In the genomic region with DNA sequence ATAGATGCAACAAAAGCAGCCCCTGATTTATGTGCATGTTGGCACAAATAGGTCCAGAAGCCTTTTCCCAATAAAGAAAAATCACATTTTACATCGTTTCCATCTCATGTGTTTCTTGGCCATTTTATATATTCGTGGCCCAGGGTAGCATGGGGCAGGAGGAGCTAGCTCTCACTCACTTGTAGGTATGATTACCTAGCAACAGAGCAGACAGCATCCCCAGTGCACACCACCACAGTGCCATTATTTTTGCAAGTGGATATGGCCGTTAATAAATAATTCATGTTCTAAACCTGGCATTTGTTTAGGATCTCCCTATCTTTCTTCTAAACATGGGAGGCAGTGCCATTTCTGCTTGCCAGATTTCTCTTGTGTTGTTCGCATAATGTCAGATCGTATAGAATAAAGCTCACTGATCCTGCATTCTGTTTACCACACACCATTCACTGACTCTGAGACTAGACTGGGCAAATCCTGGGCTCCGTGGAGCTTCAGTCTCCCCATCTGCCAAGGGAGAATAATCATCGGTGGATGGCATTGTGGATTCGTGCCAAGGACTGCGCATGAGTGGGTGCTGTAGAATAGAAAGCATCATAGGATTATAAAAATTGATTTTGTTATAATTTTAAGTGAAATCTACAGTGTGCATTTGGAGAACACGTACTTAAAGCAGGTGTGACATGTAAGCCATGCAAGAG, we compare ENCODE assay signal across 10 mouse cellular contexts.
DNase-seq lines count a peak whose midpoint lies in the region; ATAC-seq and TF ChIP-seq lines count a peak whose summit lies in the region.
"Had no signal": no experiment of that assay in that cellular context is flagged by ENCODE, and none has a peak within 500 bp of the region (broad histone marks: within the 10 kb centered on the region; RNA-seq: fewer than 3 reads in every experiment).

No protein-coding gene starts in this region.

- no peaks in the 10 kb centered on the region for H3K27me3 ChIP-seq in hindbrain, embryonic 15.5 days
- no peaks in the 10 kb centered on the region for H3K27me3 ChIP-seq in stomach, postnatal 0 days (ENCODE audit: control insufficient read depth, insufficient read depth, low read length)
- H3K27me3 ChIP-seq in heart, embryonic 10.5 days (ENCODE audit: insufficient read depth, poor library complexity, severe bottlenecking) = no peaks in the 10 kb centered on the region
- H3K27me3 ChIP-seq: limb, embryonic 12.5 days had no signal

- TF ChIP-seq EP300 in stomach, postnatal 0 days (optimal IDR thresholded peaks at IDR 0.05) = no peak

- H3K4me2 ChIP-seq in hindbrain, embryonic 15.5 days = no peak overlapping the region
- no peak overlapping the region for H3K4me2 ChIP-seq in stomach, postnatal 0 days (replicated peaks; ENCODE audit: low read depth)
- H3K4me2 ChIP-seq: limb, embryonic 12.5 days had no signal

- H3K27ac ChIP-seq in hindbrain, embryonic 15.5 days (replicated peaks) = peak overlapping the region; percentile 21; the same call in 1 of the 2 replicates
- no peak overlapping the region for H3K27ac ChIP-seq in stomach, postnatal 0 days (replicated peaks)
- no peak overlapping the region for H3K27ac ChIP-seq in heart, embryonic 10.5 days
- H3K27ac ChIP-seq: limb, embryonic 12.5 days had no signal

- peaks cover 37% of the 10 kb centered on the region for H3K4me1 ChIP-seq in hindbrain, embryonic 15.5 days (replicated peaks)
- H3K4me1 ChIP-seq in stomach, postnatal 0 days (replicated peaks; ENCODE audit: control insufficient read depth, insufficient read depth) = no peaks in the 10 kb centered on the region
- 0 out of 2 replicates have a peak, but pooled peaks cover 4% of the 10 kb centered on the region for H3K4me1 ChIP-seq in heart, embryonic 10.5 days

- peak; percentile 30 to 72 for DNase-seq in frontal cortex, adult 2 months (ENCODE audit: extremely low spot score in 1 of 2, low spot score in 1 of 2)
- DNase-seq in frontal cortex, postnatal 10 days (ENCODE audit: low spot score in 2 of 2) = no peak
- peak; percentile 48 to 54 for DNase-seq in layer of hippocampus, postnatal 36 days
- peak; percentile 52 for DNase-seq in right cerebral cortex, adult 18-20 months
- DNase-seq in stomach, postnatal 0 days (ENCODE audit: low spot score) = no peak
- no peak for DNase-seq in heart, embryonic 10.5 days (ENCODE audit: low spot score)
- no peak for DNase-seq in ovary, postnatal 36 days (ENCODE audit: low spot score)

- H3K9me3 ChIP-seq in hindbrain, embryonic 15.5 days = no peaks in the 10 kb centered on the region
- no peaks in the 10 kb centered on the region for H3K9me3 ChIP-seq in stomach, postnatal 0 days (ENCODE audit: control insufficient read depth, low read length)
- no peaks in the 10 kb centered on the region for H3K9me3 ChIP-seq in heart, embryonic 10.5 days
- H3K9me3 ChIP-seq: limb, embryonic 12.5 days had no signal

- WGBS in hindbrain, embryonic 15.5 days = 46% methylated on average over 10 of the region's 10 CpGs
- WGBS in stomach, postnatal 0 days = 80% methylated on average over 10 of the region's 10 CpGs
- WGBS in heart, embryonic 10.5 days = 92% methylated on average over 10 of the region's 10 CpGs

- H3K36me3 ChIP-seq in hindbrain, embryonic 15.5 days = no peaks in the 10 kb centered on the region
- H3K36me3 ChIP-seq in stomach, postnatal 0 days (ENCODE audit: control insufficient read depth, insufficient read depth, low read length) = no peaks in the 10 kb centered on the region
- H3K36me3 ChIP-seq in heart, embryonic 10.5 days = peaks cover 7% of the 10 kb centered on the region; the same call in 1 of the 2 replicates
- H3K36me3 ChIP-seq: limb, embryonic 12.5 days had no signal

- TF ChIP-seq CTCF in stomach, postnatal 0 days (IDR thresholded peaks at IDR 0.05; ENCODE audit: low read depth) = no peak

- no peak overlapping the region for H3K9ac ChIP-seq in hindbrain, embryonic 15.5 days
- H3K9ac ChIP-seq in stomach, postnatal 0 days (ENCODE audit: low read length) = no peak overlapping the region
- H3K9ac ChIP-seq: limb, embryonic 12.5 days had no signal

- 0 out of 2 replicates have a peak, but pooled peaks have one; percentile 25 for ATAC-seq in hindbrain, embryonic 15.5 days (ENCODE audit: low FRiP score, low read depth)
- no peak for ATAC-seq in stomach, postnatal 0 days (ENCODE audit: low FRiP score, low TSS enrichment)
- ATAC-seq: intestine, postnatal 0 days had no signal

- no peak overlapping the region for H3K4me3 ChIP-seq in hindbrain, embryonic 15.5 days
- H3K4me3 ChIP-seq in stomach, postnatal 0 days (ENCODE audit: low read depth, low read length) = no peak overlapping the region
- no peak overlapping the region for H3K4me3 ChIP-seq in heart, embryonic 10.5 days
- H3K4me3 ChIP-seq: limb, embryonic 12.5 days had no signal

Comparison
In these comparisons a context has a peak if more than half of its experiments do, and no peak if none do; other contexts are left out.
1. DNase-seq: peak in frontal cortex, adult 2 months (2 of 2), layer of hippocampus, postnatal 36 days (2 of 2) and right cerebral cortex, adult 18-20 months (single experiment); none in frontal cortex, postnatal 10 days (0 of 2), stomach, postnatal 0 days (single experiment), heart, embryonic 10.5 days (single experiment) and ovary, postnatal 36 days (single experiment).